Mouse (Mus musculus) liver, adult 2 months (tissue): ENCODE results near the gene Cxcl13.

ENCODE experiments used
- CTCF ChIP-seq: fragments of 200-500 bp; IDR thresholded peaks from 2 replicates; pipeline ENCODE4 v1.5.1; 2011; ENCODE audit warnings: low read depth, low read length, control low read depth
- POLR2A ChIP-seq: fragments of 200-500 bp; IDR thresholded peaks from 2 replicates; pipeline ENCODE4 v1.6.1; 2011; ENCODE audit warnings: low read length, control low read depth; ENCODE audit not compliant: insufficient read depth; ENCODE audit errors: extremely low read depth

- TF ChIP-seq POLR2A (no peak), CTCF (no peak)
Measured at GRCm38 (mm10) chr5:95941562-95941961, 15.2 kb upstream of the Cxcl13 start.
